Mouse (Mus musculus): ENCODE data around the gene Grasp.

GRCm38 (mm10) chr15:101266132-101266963 lies 42.4 kb downstream of the Grasp start:
- TF ChIP-seq CTCF (conservative IDR thresholded peaks at IDR 0.05; ENCODE audit: insufficient read depth, insufficient read length, low read depth, low read length) (no peak), POLR2A (IDR thresholded peaks at IDR 0.05; ENCODE audit: low read depth, low read length) (peak; percentile 65)
